Mouse (Mus musculus) cortical plate, adult 2 months (tissue): ENCODE results near the gene Arhgef33. TPM values are rescaled to one million over a fixed set of nuclear protein-coding genes. Genes with fewer than 3 reads are reported as not detected.

Experiments
- H3K27ac ChIP-seq: fragments of 200-500 bp; 2 replicates; pipeline ENCODE4 v1.5.1; 2012; ENCODE audit warnings: low read length, control low read depth, inconsistent platforms; ENCODE audit not compliant: insufficient read depth
- H3K4me1 ChIP-seq: fragments of 200-500 bp; 2 replicates; pipeline ENCODE4 v1.6.1; 2011; ENCODE audit warnings: low read length; ENCODE audit not compliant: control insufficient read depth, insufficient read depth
- H3K4me3 ChIP-seq: fragments of 200-500 bp; 2 replicates; pipeline ENCODE4 v1.5.1; 2011; ENCODE audit warnings: mild to moderate bottlenecking, low read length, control low read depth; ENCODE audit not compliant: insufficient read depth
- CTCF ChIP-seq: fragments of 200-500 bp; IDR thresholded peaks from 2 replicates; pipeline ENCODE4 v1.5.1; 2011; ENCODE audit warnings: mild to moderate bottlenecking, control low read depth, low read length; ENCODE audit not compliant: insufficient read depth; ENCODE audit errors: extremely low read depth
- POLR2A ChIP-seq: fragments of 200-500 bp; IDR thresholded peaks from 2 replicates; pipeline ENCODE4 v1.6.1; 2011; ENCODE audit warnings: mild to moderate bottlenecking, low read length, control low read depth; ENCODE audit not compliant: insufficient read depth; ENCODE audit errors: extremely low read depth
- polyA plus RNA-seq: library from polyadenylated mRNA; depleted of rRNA; stranded (reverse); fragments of >200 nt; gene quantifications from 2 replicates; pipeline ENCODE4 v1.2.3, GENCODE M21; 2012; rRNA removed

Gene Arhgef33
- polyA plus RNA-seq, 1 experiment: 2.8 TPM

DNA sequence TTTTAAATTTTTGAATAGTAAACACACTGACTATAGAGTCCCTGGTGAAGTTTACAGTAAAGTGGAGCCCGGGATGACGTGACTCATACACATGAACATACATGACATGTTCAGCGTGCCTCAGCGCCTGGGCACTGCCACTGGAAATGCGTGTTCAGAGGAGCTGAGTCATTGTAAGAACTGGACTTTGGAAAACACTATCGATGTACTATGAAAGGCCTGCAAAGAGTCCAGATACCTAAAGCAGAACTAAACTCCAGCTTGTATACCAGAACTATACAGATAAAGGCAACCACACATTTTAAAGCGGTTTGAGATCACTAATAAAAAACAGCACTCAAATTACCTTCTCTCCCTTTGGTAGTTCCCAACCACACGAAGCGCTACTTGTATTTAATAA, 124.8 kb downstream of the Arhgef33 start:
- H3K4me3 ChIP-seq: no peak overlapping the region
- no peak for TF ChIP-seq POLR2A
- no peak for TF ChIP-seq CTCF
- H3K4me1 ChIP-seq: peaks cover 11% of the 10 kb centered on the region
- no peak overlapping the region for H3K27ac ChIP-seq

DNA sequence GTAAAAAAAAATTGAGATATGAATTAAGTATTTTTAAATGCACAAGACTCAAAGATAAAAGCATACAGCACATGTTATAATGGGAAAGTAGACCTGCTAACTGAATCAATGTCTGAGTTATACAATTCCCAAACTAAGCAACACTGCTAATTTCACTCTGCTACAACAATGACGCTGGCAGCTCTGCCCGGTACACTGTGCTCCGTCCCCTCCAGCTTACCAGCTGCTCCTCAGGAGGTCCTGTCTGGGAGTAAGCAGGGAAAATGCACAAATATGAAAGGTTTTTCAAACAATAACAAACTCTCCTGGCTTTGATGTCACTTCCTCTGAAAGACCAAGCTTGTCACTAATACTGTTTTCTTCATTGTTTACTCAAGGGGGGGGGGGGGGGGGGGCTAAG, 127.2 kb downstream of the Arhgef33 start:
- H3K27ac ChIP-seq: no peak overlapping the region
- H3K4me3 ChIP-seq: no peak overlapping the region
- TF ChIP-seq CTCF: no peak
- no peak for TF ChIP-seq POLR2A
- H3K4me1 ChIP-seq: peaks cover 5% of the 10 kb centered on the region

GRCm38 (mm10) chr17:80435680-80436079, 128.5 kb downstream of the Arhgef33 start:
- H3K4me3 ChIP-seq: no peak overlapping the region
- TF ChIP-seq CTCF: no peak
- no peak for TF ChIP-seq POLR2A
- peaks cover 5% of the 10 kb centered on the region for H3K4me1 ChIP-seq
- no peak overlapping the region for H3K27ac ChIP-seq

DNA sequence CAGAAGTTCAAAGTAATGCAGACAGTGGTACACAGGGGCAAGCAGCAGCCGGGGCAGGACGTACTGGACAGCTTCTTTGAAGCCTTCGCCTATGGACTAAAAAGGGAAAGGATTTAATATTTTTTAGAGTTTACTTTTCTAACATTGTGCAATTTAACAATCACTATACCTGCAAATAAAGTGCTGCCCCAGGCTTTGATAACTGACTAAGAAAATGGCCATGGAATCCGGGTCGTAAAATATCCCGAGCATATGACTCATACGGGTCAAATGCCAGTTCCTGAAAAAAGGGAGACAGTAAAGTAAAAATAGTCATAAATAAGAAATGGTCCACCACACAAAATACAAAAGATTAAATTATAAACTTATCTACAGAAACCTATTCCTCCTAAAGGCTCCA, 138.2 kb downstream of the Arhgef33 start:
- Histone ChIP-seq H3K4me1 (no peaks in the 10 kb centered on the region), H3K4me3 (no peak overlapping the region), H3K27ac (no peak overlapping the region)
- TF ChIP-seq CTCF (no peak), POLR2A (no peak)

DNA sequence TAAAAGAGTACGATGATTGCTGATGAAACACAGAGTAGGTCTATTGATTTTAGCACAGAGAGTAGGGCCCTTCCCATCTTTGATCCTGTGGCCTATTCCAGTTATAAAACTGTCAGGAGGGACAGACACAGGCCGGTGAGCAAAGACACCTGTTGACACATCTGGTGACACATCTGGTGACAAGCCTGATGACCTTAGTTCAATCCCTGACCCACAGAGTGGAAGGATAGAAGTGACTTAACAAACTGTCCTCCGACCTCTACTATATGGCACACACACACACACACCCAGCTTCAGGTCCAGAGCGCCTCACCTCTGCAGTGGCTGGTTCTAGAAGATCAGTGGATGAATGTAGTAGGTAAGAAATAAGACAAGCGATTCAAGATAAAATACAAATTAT, 139.3 kb downstream of the Arhgef33 start:
- TF ChIP-seq POLR2A (no peak), CTCF (no peak)
- H3K4me1 ChIP-seq: no peaks in the 10 kb centered on the region
- H3K4me3 ChIP-seq: no peak overlapping the region
- H3K27ac ChIP-seq: no peak overlapping the region

Other genes starting within 250 kb of the Arhgef33 start
- 48.1 and 48.2 TPM in 2 replicates for gene Hnrnpll, start 245.1 kb upstream of the Arhgef33 start, polyA plus RNA-seq
- gene Galm, start 179.9 kb upstream of the Arhgef33 start, polyA plus RNA-seq: 2.2 and 2.4 TPM in 2 replicates
- 136 and 137 TPM in 2 replicates for gene Srsf7, start 100.1 kb upstream of the Arhgef33 start, polyA plus RNA-seq
- gene Ttc39d, start 99.9 kb upstream of the Arhgef33 start, polyA plus RNA-seq: 0.08 and 0.11 TPM in 2 replicates
- 7.6 and 8.0 TPM in 2 replicates for gene Gemin6, start 83.0 kb upstream of the Arhgef33 start, polyA plus RNA-seq
- 30.4 and 33.2 TPM in 2 replicates for gene Morn2, start 17.2 kb upstream of the Arhgef33 start, polyA plus RNA-seq
- 31.7 and 32.5 TPM in 2 replicates for gene Dhx57, start 16.9 kb upstream of the Arhgef33 start, polyA plus RNA-seq
- not detected in 2 replicates for gene Gm10190, start 66.1 kb downstream of the Arhgef33 start, polyA plus RNA-seq
- 14.2 TPM in 2 replicates for gene Sos1, start 173.0 kb downstream of the Arhgef33 start, polyA plus RNA-seq